Mouse (Mus musculus): Measurements from ENCODE around the gene Tescl. TPM values are rescaled to one million over a fixed set of nuclear protein-coding genes. Genes with fewer than 3 reads are reported as not detected.

The Tescl gene
- polyA plus RNA-seq (2016; fragmentation: Nextera tagmentation; extraction: Ambion mirVana): not detected in 2 replicates

GRCm38 (mm10) chr7:24333304-24333986 is at the start of gene Tescl:
TSS of gene Tescl (minus strand) at chr7:24333936.
- H3K9me3 ChIP-seq: no peaks in the 10 kb centered on the region
- no peak within 1 kb of the TSS for H3K27ac ChIP-seq
- 53% methylated on average over 49 of the region's 49 CpGs for WGBS
- no peaks in the 10 kb centered on the region for H3K36me3 ChIP-seq (replicated peaks)
- peaks cover 30% of the 10 kb centered on the region for H3K27me3 ChIP-seq
- H3K4me1 ChIP-seq: no peaks in the 10 kb centered on the region; the same call in 1 of the 2 replicates
- ATAC-seq (ENCODE audit: low FRiP score): no peak
- no peak within 1 kb of the TSS for H3K4me2 ChIP-seq
- no peak within 1 kb of the TSS for H3K4me3 ChIP-seq (replicated peaks)
- H3K9ac ChIP-seq: no peak within 1 kb of the TSS

GRCm38 (mm10) chr7:24382730-24383372 is 49.1 kb upstream of the Tescl start:
- H3K27me3 ChIP-seq: 0 out of 2 replicates have a peak, but pooled peaks cover 3% of the 10 kb centered on the region
- no peak overlapping the region for H3K9ac ChIP-seq
- no peaks in the 10 kb centered on the region for H3K9me3 ChIP-seq
- no peaks in the 10 kb centered on the region for H3K4me1 ChIP-seq
- H3K4me3 ChIP-seq (replicated peaks): no peak overlapping the region
- H3K27ac ChIP-seq: no peak overlapping the region
- 84% methylated on average over 16 of the region's 16 CpGs for WGBS
- no peaks in the 10 kb centered on the region for H3K36me3 ChIP-seq (replicated peaks)
- H3K4me2 ChIP-seq: no peak overlapping the region
- no peak for ATAC-seq (ENCODE audit: low FRiP score)

- 73% methylated on average over 2 of the region's 2 CpGs for WGBS
- Histone ChIP-seq H3K9me3 (no peaks in the 10 kb centered on the region), H3K27ac (no peak overlapping the region), H3K27me3 (peaks cover 19% of the 10 kb centered on the region), H3K4me1 (peaks cover 8% of the 10 kb centered on the region), H3K36me3 (replicated peaks) (no peaks in the 10 kb centered on the region), H3K4me3 (replicated peaks) (no peak overlapping the region), H3K4me2 (no peak overlapping the region), H3K9ac (no peak overlapping the region)
- ATAC-seq (ENCODE audit: low FRiP score): no peak
Observed at GRCm38 (mm10) chr7:24380370-24380769, 46.6 kb upstream of the Tescl start.

- WGBS: 74% methylated on average over 7 of the region's 7 CpGs
- no peak for ATAC-seq (ENCODE audit: low FRiP score)
- Histone ChIP-seq H3K4me3 (replicated peaks) (no peak overlapping the region), H3K4me2 (no peak overlapping the region), H3K4me1 (peaks cover 8% of the 10 kb centered on the region), H3K9ac (no peak overlapping the region), H3K36me3 (replicated peaks) (no peaks in the 10 kb centered on the region), H3K27ac (no peak overlapping the region), H3K9me3 (no peaks in the 10 kb centered on the region), H3K27me3 (peaks cover 19% of the 10 kb centered on the region)
Observed at GRCm38 (mm10) chr7:24379934-24380333, 46.2 kb upstream of the Tescl start.

GRCm38 (mm10) chr7:24378049-24378701 is 44.4 kb upstream of the Tescl start:
- peaks cover 19% of the 10 kb centered on the region for H3K4me1 ChIP-seq
- no peak for ATAC-seq (ENCODE audit: low FRiP score)
- H3K27ac ChIP-seq: no peak overlapping the region
- H3K9ac ChIP-seq: no peak overlapping the region
- H3K36me3 ChIP-seq (replicated peaks): no peaks in the 10 kb centered on the region
- no peak overlapping the region for H3K4me2 ChIP-seq
- H3K27me3 ChIP-seq: peaks cover 19% of the 10 kb centered on the region
- H3K9me3 ChIP-seq: no peaks in the 10 kb centered on the region
- H3K4me3 ChIP-seq (replicated peaks): no peak overlapping the region
- WGBS: 83% methylated on average over 10 of the region's 10 CpGs

GRCm38 (mm10) chr7:24377091-24377865 is 43.5 kb upstream of the Tescl start:
- Histone ChIP-seq H3K4me1 (peaks cover 19% of the 10 kb centered on the region), H3K36me3 (replicated peaks) (no peaks in the 10 kb centered on the region), H3K4me2 (peak overlapping the region; percentile 52), H3K4me3 (replicated peaks) (peak overlapping the region; percentile 35), H3K27me3 (peaks cover 19% of the 10 kb centered on the region), H3K9ac (no peak overlapping the region; the same call in 1 of the 2 replicates), H3K27ac (no peak overlapping the region), H3K9me3 (no peaks in the 10 kb centered on the region)
- 4% methylated on average over 46 of the region's 49 CpGs for WGBS
- 0 out of 2 replicates have a peak, but pooled peaks have one; percentile 50 for ATAC-seq (ENCODE audit: low FRiP score)

GRCm38 (mm10) chr7:24376456-24376855 is 42.7 kb upstream of the Tescl start:
- no peak overlapping the region for H3K4me3 ChIP-seq (replicated peaks)
- H3K27me3 ChIP-seq: peaks cover 19% of the 10 kb centered on the region
- WGBS: 88% methylated on average over 8 of the region's 8 CpGs
- no peak overlapping the region for H3K27ac ChIP-seq
- ATAC-seq (ENCODE audit: low FRiP score): no peak
- no peaks in the 10 kb centered on the region for H3K9me3 ChIP-seq
- no peaks in the 10 kb centered on the region for H3K36me3 ChIP-seq (replicated peaks)
- H3K4me2 ChIP-seq: no peak overlapping the region
- H3K9ac ChIP-seq: no peak overlapping the region
- peaks cover 19% of the 10 kb centered on the region for H3K4me1 ChIP-seq

GRCm38 (mm10) chr7:24373538-24374379 is 40.0 kb upstream of the Tescl start:
- Histone ChIP-seq H3K4me1 (peaks cover 19% of the 10 kb centered on the region), H3K27ac (peak overlapping the region; percentile 65), H3K4me3 (replicated peaks) (no peak overlapping the region), H3K9ac (peak overlapping the region; percentile 25; the same call in 1 of the 2 replicates), H3K27me3 (peaks cover 22% of the 10 kb centered on the region), H3K9me3 (no peaks in the 10 kb centered on the region), H3K36me3 (replicated peaks) (no peaks in the 10 kb centered on the region), H3K4me2 (peak overlapping the region; percentile 34)
- peak; percentile 45; the same call in 1 of the 2 replicates for ATAC-seq (ENCODE audit: low FRiP score)
- 28% methylated on average over 20 of the region's 20 CpGs for WGBS

GRCm38 (mm10) chr7:24372786-24373185 is 39.0 kb upstream of the Tescl start:
- Histone ChIP-seq H3K4me2 (no peak overlapping the region), H3K27ac (no peak overlapping the region), H3K4me1 (peaks cover 19% of the 10 kb centered on the region), H3K36me3 (replicated peaks) (no peaks in the 10 kb centered on the region), H3K27me3 (peaks cover 18% of the 10 kb centered on the region), H3K9ac (no peak overlapping the region), H3K9me3 (no peaks in the 10 kb centered on the region), H3K4me3 (replicated peaks) (no peak overlapping the region)
- ATAC-seq (ENCODE audit: low FRiP score): no peak
- 74% methylated on average over 4 of the region's 4 CpGs for WGBS

- Histone ChIP-seq H3K4me3 (replicated peaks) (no peak overlapping the region), H3K27me3 (peaks cover 13% of the 10 kb centered on the region), H3K9ac (no peak overlapping the region), H3K36me3 (replicated peaks) (no peaks in the 10 kb centered on the region), H3K27ac (no peak overlapping the region), H3K4me2 (no peak overlapping the region), H3K9me3 (no peaks in the 10 kb centered on the region), H3K4me1 (peaks cover 16% of the 10 kb centered on the region)
- 83% methylated on average over 9 of the region's 11 CpGs for WGBS
- no peak for ATAC-seq (ENCODE audit: low FRiP score)
Observed at GRCm38 (mm10) chr7:24372300-24372699, 38.6 kb upstream of the Tescl start.

- Histone ChIP-seq H3K27ac (no peak overlapping the region), H3K4me3 (replicated peaks) (no peak overlapping the region)
- WGBS: 69% methylated on average over 3 of the region's 3 CpGs
Observed at GRCm38 (mm10) chr7:24371809-24372145, 38.0 kb upstream of the Tescl start.

More at GRCm38 (mm10) chr7:24371809-24372145, 38.0 kb upstream of the Tescl start:
- peaks cover 11% of the 10 kb centered on the region for H3K4me1 ChIP-seq
- no peak for ATAC-seq (ENCODE audit: low FRiP score)
- no peaks in the 10 kb centered on the region for H3K9me3 ChIP-seq
- H3K9ac ChIP-seq: no peak overlapping the region
- peaks cover 8% of the 10 kb centered on the region for H3K27me3 ChIP-seq
- no peaks in the 10 kb centered on the region for H3K36me3 ChIP-seq (replicated peaks)
- H3K4me2 ChIP-seq: no peak overlapping the region

Measured in forebrain, embryonic 12.5 days (tissue).